Mouse (Mus musculus) heart, adult 2 months (tissue): Measurements from ENCODE around the gene Syt14. TPM values are rescaled to one million over a fixed set of nuclear protein-coding genes. Genes with fewer than 3 reads are reported as not detected.

Experiments used
- DNase-seq, 2 experiments: peaks; one replicate each; pipeline ENCODE4 v3.0.0; 2021
- H3K27ac ChIP-seq: fragments of 200-600 bp; 2 replicates; pipeline ENCODE4 v1.8.1; 2022
- H3K27me3 ChIP-seq: fragments of 200-500 bp; 2 replicates; pipeline ENCODE4 v1.6.1; 2012; ENCODE audit warnings: mild to moderate bottlenecking, low read length, inconsistent platforms, mixed read lengths; ENCODE audit not compliant: control insufficient read depth, insufficient read depth
- H3K36me3 ChIP-seq: fragments of 200-500 bp; 2 replicates; pipeline ENCODE4 v1.6.1; 2012; ENCODE audit warnings: low read length, inconsistent platforms; ENCODE audit not compliant: control insufficient read depth, insufficient read depth
- H3K4me1 ChIP-seq: fragments of 200-500 bp; 2 replicates; pipeline ENCODE4 v1.6.1; 2011; ENCODE audit warnings: low read length; ENCODE audit not compliant: control insufficient read depth, insufficient read depth
- H3K4me3 ChIP-seq: fragments of 200-600 bp; 2 replicates; pipeline ENCODE4 v1.8.1; 2022
- H3K79me2 ChIP-seq: fragments of 200-500 bp; replicated peaks from 2 replicates; pipeline ENCODE4 v1.6.1; 2012; ENCODE audit warnings: mild to moderate bottlenecking, inconsistent platforms, low read length, moderate library complexity, mixed read lengths; ENCODE audit not compliant: control insufficient read depth, insufficient read depth
- H3K9ac ChIP-seq: fragments of 200-500 bp; 2 replicates; pipeline ENCODE4 v1.6.1; 2012; ENCODE audit warnings: low read depth, mild to moderate bottlenecking, control low read depth, inconsistent platforms, low read length, mixed read lengths
- CTCF ChIP-seq: fragments of 200-600 bp; IDR thresholded peaks from 2 replicates; pipeline ENCODE4 v1.8.1; 2022; ENCODE audit warnings: antibody characterized with exemption, mild to moderate bottlenecking, moderate library complexity
- EP300 ChIP-seq: fragments of 200-500 bp; IDR thresholded peaks from 2 replicates; pipeline ENCODE4 v1.6.1; 2011; ENCODE audit warnings: low read depth, low read length, control low read depth; ENCODE audit not compliant: insufficient read depth
- POLR2A ChIP-seq: fragments of 200-500 bp; IDR thresholded peaks from 2 replicates; pipeline ENCODE4 v1.6.1; 2011; ENCODE audit warnings: mild to moderate bottlenecking, low read depth, low read length, control low read depth; ENCODE audit not compliant: insufficient read depth
- WGBS: fragments of 180-500 bp; shearing (Covaris S2); methylation state at CpG from one replicate; pipeline ENCODE4 v1.1.7; 2018; 5-methylcytosine and 5-hydroxymethylcytosine counted together
- intact Hi-C: fragments of 180-260 bp; cut with DNase I; formaldehyde crosslinking; loops from one replicate; pipeline ENCODE4 v1.15.1; 2025
- polyA plus RNA-seq: library from polyadenylated mRNA; depleted of rRNA; stranded (reverse); fragments of >200 nt; gene quantifications from 2 replicates; pipeline ENCODE4 v1.2.3, GENCODE M21; 2012
- total RNA-seq, 2 experiments: library from RNA; stranded (reverse); gene quantifications; 2 replicates each; pipeline ENCODE4 v1.2.3; 2021

The Syt14 gene
- total and polyA plus RNA-seq, 3 experiments, result 0.02 to 0.41 (median 0.34) TPM

- H3K9ac ChIP-seq, result no peak overlapping the region
- WGBS, result 65% methylated on average over 5 of the region's 5 CpGs
- no peaks in the 10 kb centered on the region for H3K4me1 ChIP-seq
- DNase-seq, result no peak
- H3K27ac ChIP-seq, result no peak overlapping the region
- TF ChIP-seq POLR2A, result no peak
- TF ChIP-seq CTCF, result no peak
- no peak for TF ChIP-seq EP300
- no peaks in the 10 kb centered on the region for H3K36me3 ChIP-seq
- H3K4me3 ChIP-seq, result no peak overlapping the region
- no peaks in the 10 kb centered on the region for H3K79me2 ChIP-seq
- H3K27me3 ChIP-seq, result no peaks in the 10 kb centered on the region
- intact Hi-C loops, result no loop called here
These were observed 24.0 kb upstream of the Syt14 start for GRCm38 (mm10) chr1:193059596-193059995.

GRCm38 (mm10) chr1:193054401-193054800, 18.8 kb upstream of the Syt14 start:
- no peak overlapping the region for H3K9ac ChIP-seq
- H3K27me3 ChIP-seq, result no peaks in the 10 kb centered on the region
- H3K36me3 ChIP-seq, result no peaks in the 10 kb centered on the region
- no peak overlapping the region for H3K27ac ChIP-seq
- H3K4me1 ChIP-seq, result no peaks in the 10 kb centered on the region
- intact Hi-C loops, result no loop called here
- no peaks in the 10 kb centered on the region for H3K79me2 ChIP-seq
- DNase-seq, result no peak
- TF ChIP-seq CTCF, result no peak
- H3K4me3 ChIP-seq, result no peak overlapping the region
- 58% methylated on average over 5 of the region's 5 CpGs for WGBS

DNA sequence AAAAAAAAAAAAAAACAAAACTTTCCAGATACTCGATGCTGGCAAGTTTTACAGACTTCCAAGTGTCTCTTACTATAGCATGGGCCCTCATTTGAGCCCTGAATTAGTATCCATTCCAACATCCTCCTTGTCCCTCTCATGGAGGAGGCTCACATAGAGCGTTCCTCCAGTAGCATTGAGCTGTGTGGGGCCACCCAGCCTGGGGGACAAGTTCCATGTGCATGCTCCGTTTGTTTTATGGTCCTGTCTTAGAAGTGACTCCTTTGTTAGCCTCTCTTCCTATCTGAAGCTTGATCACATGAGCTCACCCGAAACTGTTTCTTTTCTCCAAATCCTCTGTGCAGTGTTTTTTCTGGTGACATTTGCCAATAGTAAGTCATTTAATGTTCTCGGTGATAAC, 17.5 kb upstream of the Syt14 start:
- Histone ChIP-seq H3K27ac (no peak overlapping the region), H3K27me3 (no peaks in the 10 kb centered on the region), H3K4me3 (no peak overlapping the region), H3K36me3 (no peaks in the 10 kb centered on the region), H3K4me1 (no peaks in the 10 kb centered on the region), H3K79me2 (no peaks in the 10 kb centered on the region), H3K9ac (no peak overlapping the region)
- TF ChIP-seq CTCF, result no peak
- no peak for TF ChIP-seq POLR2A
- TF ChIP-seq EP300, result no peak
- DNase-seq, result no peak
- intact Hi-C loops, result no loop called here
- 63% methylated on average over 5 of the region's 5 CpGs for WGBS

GRCm38 (mm10) chr1:193047616-193048015, 12.0 kb upstream of the Syt14 start:
- intact Hi-C loops, result no loop called here
- 88% methylated on average over 4 of the region's 4 CpGs for WGBS

DNA sequence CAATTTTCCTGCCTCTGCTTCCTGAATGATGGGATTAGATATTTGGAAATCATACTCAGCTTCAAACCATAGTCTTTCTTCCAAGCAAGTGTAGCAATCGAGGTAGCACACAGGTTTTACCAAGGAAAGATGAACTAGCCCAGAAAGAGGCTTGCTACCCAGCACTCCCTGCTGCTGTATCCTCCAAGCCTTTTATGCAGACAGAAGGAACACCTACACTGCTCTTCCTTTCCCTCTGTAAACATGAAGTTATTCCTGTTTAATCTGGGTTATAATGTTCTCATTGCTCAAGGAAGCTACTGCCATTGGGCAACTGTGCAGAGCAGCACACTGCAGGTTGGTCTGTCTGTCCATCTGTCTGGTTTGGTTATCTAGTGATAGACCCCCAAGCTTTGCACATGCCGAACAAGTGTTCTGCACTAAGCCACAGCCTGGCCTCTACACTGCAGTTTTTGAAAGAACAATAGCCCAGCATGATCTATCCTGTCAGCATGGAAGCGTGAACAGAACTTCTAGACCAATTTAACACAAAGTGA, 7.3 kb upstream of the Syt14 start:
- no peaks in the 10 kb centered on the region for H3K79me2 ChIP-seq
- no peak overlapping the region for H3K9ac ChIP-seq
- no peak overlapping the region for H3K4me3 ChIP-seq
- no peak overlapping the region for H3K27ac ChIP-seq
- intact Hi-C loops, result no loop called here
- H3K36me3 ChIP-seq, result no peaks in the 10 kb centered on the region
- H3K27me3 ChIP-seq, result no peaks in the 10 kb centered on the region
- 65% methylated on average over 3 of the region's 3 CpGs for whole genome bisulfite sequencing
- DNase-seq, result no peak
- TF ChIP-seq POLR2A (no peak), CTCF (no peak)
- no peaks in the 10 kb centered on the region for H3K4me1 ChIP-seq

More at GRCm38 (mm10) chr1:193047616-193048015, 12.0 kb upstream of the Syt14 start:
- Histone ChIP-seq H3K36me3 (no peaks in the 10 kb centered on the region), H3K27me3 (no peaks in the 10 kb centered on the region), H3K4me1 (no peaks in the 10 kb centered on the region), H3K79me2 (no peaks in the 10 kb centered on the region), H3K9ac (no peak overlapping the region), H3K27ac (no peak overlapping the region), H3K4me3 (no peak overlapping the region)
- no peak for DNase-seq
- no peak for TF ChIP-seq POLR2A
- no peak for TF ChIP-seq EP300
- no peak for TF ChIP-seq CTCF

GRCm38 (mm10) chr1:193034951-193035370, 614 bp downstream of the Syt14 start:
- peaks cover 8% of the 10 kb centered on the region for H3K27me3 ChIP-seq
- WGBS, result 3% methylated on average over 19 of the region's 19 CpGs
- H3K4me1 ChIP-seq, result no peaks in the 10 kb centered on the region
- H3K79me2 ChIP-seq, result no peaks in the 10 kb centered on the region
- no peak overlapping the region for H3K9ac ChIP-seq
- H3K36me3 ChIP-seq, result no peaks in the 10 kb centered on the region
- intact Hi-C loops, result no loop called here
- TF ChIP-seq EP300 (no peak), POLR2A (no peak), CTCF (no peak)
- no peak overlapping the region for H3K27ac ChIP-seq
- DNase-seq, result no peak
- H3K4me3 ChIP-seq, result no peak overlapping the region
